Mouse (Mus musculus): Measurements from ENCODE around the gene Sub1. TPM values are rescaled to one million over a fixed set of nuclear protein-coding genes. Genes with fewer than 3 reads are reported as not detected.

The Sub1 gene
- polyA plus RNA-seq, 2 experiments from 2014 or later: 633 to 791 TPM

- peak; percentile 81 for ATAC-seq
Observed at GRCm38 (mm10) chr15:12010602-12011044, 13.8 kb upstream of the Sub1 start.

DNA sequence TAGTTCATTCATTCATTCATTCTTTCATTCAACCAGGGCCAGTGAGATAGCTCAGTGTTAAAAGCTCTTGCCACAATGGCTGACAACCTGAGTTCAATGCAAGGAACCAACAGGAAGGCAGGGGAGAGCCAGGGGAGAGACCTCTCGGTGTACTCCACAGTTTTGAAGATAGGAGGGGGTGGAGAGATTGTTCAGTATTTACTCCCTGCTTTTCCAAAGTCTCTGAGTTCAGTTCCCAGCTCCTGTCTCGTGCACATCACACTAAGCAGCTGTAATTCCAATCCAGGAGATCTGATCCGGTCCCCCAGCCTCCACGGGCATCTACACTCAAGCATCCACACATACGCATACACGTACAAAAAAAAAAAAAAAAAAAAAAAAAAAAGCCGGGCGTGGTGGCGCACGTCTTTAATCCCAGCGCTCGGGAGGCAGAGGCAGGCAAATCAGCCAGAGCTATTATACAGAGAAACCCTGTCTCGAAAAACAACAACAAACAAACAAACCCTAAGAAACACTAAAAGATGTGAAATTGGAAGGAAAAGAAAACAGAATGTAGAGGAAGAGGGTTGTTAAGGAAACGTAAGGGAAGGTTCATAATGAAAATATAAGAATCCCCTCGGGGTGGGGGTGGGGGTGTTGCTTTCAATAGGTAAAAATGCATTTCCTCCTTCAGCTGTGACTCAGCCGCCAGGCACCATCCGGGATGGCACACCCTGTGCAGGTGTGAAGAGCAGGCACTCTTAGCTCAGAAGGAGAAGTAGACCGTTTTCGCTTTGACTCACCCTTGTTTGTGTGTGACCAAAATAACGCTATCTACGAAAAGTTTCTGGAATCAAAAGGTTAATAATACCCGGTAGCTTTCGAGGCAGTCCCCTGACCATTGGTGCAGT lies 13.2 kb upstream of the Sub1 start:
- peak; percentile 78 for ATAC-seq

GRCm38 (mm10) chr15:12008894-12009293 lies 12.1 kb upstream of the Sub1 start:
- ATAC-seq: no peak

DNA sequence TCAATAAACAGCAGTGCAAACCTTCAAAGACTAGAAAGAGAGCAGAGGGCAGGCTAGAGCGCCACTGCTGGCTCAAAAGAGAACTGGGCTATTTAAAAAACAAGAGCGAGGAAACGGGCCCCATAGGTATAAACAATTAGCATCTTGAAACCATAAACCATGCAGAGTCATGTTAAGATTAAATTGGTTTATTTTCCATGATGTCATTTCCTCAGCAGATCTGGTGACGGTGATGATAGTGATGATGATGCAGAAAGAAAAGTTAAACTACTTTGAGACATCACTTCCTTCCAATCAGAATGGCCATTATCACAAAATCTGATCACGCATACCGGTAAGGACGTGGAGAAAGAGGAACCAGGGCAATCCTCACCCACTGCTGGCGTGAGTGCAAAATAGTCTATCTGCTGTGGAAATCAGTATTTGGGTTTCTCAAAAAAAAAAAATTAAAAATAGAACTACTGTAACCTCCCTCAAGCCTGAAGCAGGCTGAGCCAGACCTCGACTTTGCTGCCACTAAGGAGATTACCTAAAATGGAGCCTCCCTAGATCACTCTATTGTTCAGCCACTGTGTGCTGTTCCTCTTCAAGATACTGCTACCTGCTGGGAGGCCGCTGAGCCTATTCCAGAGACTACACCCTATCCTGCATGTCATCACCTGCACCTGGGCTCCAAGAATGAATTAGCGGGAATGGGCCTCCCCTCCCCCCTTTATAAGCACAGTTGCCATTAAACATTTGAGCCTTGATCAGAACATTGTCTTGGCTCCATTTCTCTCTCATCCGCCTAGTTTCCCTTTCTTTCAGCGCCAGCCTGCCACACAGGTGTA lies 11.4 kb upstream of the Sub1 start:
- peak; percentile 26 for ATAC-seq

DNA sequence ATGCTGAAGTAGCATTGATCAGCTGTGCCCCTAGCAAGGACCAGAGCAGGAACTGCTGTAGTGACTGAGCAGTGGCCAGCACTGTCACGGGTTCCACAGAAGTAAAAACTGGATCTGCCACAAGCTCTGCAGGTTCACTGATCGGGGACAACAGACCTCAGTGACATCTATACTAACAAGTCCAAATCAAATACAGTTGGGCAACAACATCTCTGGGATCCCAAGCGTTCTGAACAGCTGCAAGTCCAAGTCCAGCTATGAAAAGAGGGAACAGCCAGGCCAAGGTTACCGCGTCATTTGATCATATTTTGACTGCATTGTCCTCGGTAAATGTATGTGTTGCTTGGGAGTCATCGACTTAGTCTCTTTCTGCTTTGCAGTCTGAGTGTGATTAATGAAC lies 10.6 kb upstream of the Sub1 start:
- ATAC-seq: no peak

GRCm38 (mm10) chr15:12006169-12006568 lies 9.4 kb upstream of the Sub1 start:
- ATAC-seq: no peak

DNA sequence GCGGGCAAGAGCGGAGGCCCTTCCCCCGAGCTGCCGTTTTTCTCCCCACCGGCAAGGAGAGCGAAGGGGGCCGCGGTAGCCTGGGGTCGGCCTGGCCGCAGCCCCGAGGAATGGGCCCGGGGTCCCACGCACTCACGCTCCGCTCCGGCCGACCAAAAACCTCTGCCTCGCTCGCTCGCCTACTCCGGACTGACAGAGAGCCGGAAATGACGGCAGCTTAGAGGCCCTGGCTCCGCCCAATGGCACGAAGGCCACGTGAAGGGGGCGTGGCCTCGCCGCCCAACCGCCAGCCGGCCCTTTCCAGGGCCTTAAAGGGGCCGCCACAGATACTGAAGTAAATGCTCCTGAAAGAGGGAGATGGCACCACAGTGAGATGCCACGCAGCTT lies 975 bp downstream of the Sub1 start:
- peak; percentile 90 for ATAC-seq

GRCm38 (mm10) chr15:11994921-11995814 lies 1.6 kb downstream of the Sub1 start:
- ATAC-seq: peak; percentile 51

DNA sequence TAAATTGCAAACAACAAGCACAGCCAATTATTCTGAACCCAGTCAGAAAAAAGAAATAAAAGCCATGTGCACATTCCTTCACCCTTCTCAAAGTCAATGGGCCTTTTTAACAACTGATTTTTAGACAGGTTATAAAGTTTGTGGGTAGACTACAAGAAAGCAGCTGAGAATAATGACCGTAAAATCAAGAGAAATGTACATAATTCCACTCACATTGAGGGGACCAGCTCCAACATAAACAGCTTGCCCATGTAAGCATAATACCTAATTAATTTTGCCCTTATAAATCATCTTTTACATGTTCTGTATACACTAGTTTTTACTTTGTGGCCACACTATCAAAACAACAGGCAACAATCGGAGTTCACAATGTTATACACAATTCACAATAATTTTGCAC lies 2.8 kb downstream of the Sub1 start:
- no peak for ATAC-seq

DNA sequence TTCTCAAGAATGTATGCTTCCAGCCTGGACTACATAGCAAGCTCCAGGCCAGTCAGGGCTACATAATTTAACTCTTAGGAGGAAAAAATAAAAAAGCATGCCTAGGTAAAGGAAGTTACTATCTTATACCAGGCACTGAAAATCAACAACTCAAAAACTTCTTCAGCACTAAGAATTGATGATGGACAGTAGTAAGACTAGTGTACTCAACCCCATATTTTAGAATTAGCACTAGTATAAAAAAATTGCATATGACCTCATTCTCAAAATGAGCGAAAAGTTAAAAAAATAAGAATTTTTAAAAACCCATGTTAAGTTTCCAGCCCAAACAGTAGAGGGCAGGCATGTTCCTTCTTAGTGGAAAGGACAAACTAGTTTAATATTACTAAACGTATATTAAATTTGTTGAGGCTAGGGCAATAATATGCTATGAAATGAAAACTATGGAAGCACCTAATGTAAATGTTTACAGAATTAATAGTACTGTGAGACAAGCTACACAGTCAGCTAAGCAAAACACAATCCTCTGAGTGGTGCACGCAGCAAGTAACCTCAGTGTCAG lies 5.2 kb downstream of the Sub1 start:
- peak; percentile 10 for ATAC-seq

DNA sequence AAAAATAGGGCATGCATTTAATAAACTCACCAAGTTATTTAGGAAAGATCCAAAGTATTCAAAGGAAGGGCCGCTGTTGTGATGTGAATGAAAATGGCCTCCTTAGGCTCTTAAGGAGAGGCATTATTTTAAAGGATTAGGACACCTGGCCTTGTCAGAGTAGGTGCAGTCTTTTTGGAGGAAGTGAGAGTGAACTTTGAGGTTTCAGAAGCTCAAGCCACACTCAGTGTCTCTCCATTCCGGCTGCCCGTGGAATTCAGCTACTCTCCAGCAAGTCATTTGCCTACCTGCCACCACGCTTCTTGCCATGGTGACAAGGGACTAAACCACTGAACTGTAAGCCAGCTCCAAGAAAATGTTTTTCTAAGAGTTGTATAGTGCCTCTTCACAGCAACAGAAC lies 8.2 kb downstream of the Sub1 start:
- ATAC-seq: no peak

- ATAC-seq: peak; percentile 13
Observed at GRCm38 (mm10) chr15:11987892-11988291, 8.9 kb downstream of the Sub1 start.

- ATAC-seq: no peak
Observed at GRCm38 (mm10) chr15:11981985-11982384, 14.8 kb downstream of the Sub1 start.

GRCm38 (mm10) chr15:11981501-11981900 lies 15.3 kb downstream of the Sub1 start:
- no peak for ATAC-seq

DNA sequence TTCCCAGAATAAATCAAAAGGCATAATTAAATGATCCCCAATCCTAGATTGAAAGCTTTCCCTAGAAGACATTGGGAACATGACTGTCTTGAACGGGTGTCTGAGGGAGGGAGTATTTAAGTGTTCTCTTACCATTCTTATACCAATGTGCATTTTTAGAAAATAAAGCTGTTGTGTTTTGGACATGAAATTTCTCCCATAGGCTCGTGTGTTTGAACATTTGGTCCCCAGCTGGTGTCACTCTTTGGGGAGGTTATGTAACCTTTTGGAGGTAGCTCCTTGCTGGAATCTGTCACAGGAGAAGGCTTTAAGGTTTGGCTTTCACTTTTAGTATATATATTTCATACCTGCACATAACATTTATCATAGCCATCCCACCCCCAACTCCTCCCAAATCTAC lies 18.6 kb downstream of the Sub1 start:
- ATAC-seq: no peak

GRCm38 (mm10) chr15:11977071-11977470 lies 19.7 kb downstream of the Sub1 start:
- no peak for ATAC-seq

GRCm38 (mm10) chr15:11975836-11976235 lies 20.9 kb downstream of the Sub1 start:
- no peak for ATAC-seq

- ATAC-seq: peak; percentile 96
Observed at GRCm38 (mm10) chr15:11971854-11972420, 24.8 kb downstream of the Sub1 start.

GRCm38 (mm10) chr15:11970621-11971020 lies 26.2 kb downstream of the Sub1 start:
- no peak for ATAC-seq

- no peak for ATAC-seq
Observed at GRCm38 (mm10) chr15:11968851-11969250, 27.9 kb downstream of the Sub1 start.

DNA sequence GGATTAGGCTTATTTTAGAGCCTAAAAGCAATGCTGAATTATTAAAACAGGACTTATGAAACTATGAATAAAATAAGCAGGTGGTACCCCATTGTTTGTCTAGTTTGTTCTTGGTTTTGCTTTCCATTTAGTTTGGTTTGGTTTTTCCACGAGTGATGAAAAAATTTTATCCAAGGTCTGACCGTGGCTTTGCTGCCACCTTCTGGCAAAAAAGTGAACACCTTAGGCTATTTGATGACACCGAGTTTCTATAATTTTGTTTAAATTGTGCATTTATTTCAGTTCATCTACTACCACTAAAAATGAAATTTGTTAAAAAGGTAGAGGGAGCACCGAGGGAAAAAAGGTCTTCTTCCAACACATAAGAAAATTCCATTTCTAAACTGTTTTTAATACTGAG lies 30.4 kb downstream of the Sub1 start:
- ATAC-seq: peak; percentile 79
